Mouse (Mus musculus) cerebellum, postnatal 14 days (tissue): ENCODE data around the gene C2cd5.

Source experiments
- DNase-seq, 2 experiments: peaks; one replicate each; pipeline ENCODE4 v3.0.0; 2021; ENCODE audit warnings: mixed read lengths in 2 of 2

The C2cd5 gene

GRCm38 (mm10) chr6:143070736-143071135 lies 29.2 kb downstream of the C2cd5 start:
- no peak for DNase-seq

GRCm38 (mm10) chr6:143070019-143070418 lies 29.9 kb downstream of the C2cd5 start:
- no peak for DNase-seq

- no peak for DNase-seq
Measured at GRCm38 (mm10) chr6:143069606-143070005, 30.3 kb downstream of the C2cd5 start.

- no peak for DNase-seq
Measured at GRCm38 (mm10) chr6:143068181-143068915, 31.6 kb downstream of the C2cd5 start.

- DNase-seq: no peak
Measured at GRCm38 (mm10) chr6:143067654-143068053, 32.3 kb downstream of the C2cd5 start.

GRCm38 (mm10) chr6:143066859-143067258 lies 33.1 kb downstream of the C2cd5 start:
- no peak for DNase-seq

GRCm38 (mm10) chr6:143064047-143064446 lies 35.9 kb downstream of the C2cd5 start:
- no peak for DNase-seq

GRCm38 (mm10) chr6:143057601-143058000 lies 42.3 kb downstream of the C2cd5 start:
- no peak for DNase-seq

GRCm38 (mm10) chr6:143051566-143051965 lies 48.4 kb downstream of the C2cd5 start:
- no peak for DNase-seq

- peak in 1 of 2 experiments; percentile 7 for DNase-seq
Measured at GRCm38 (mm10) chr6:143049791-143050555, 50.0 kb downstream of the C2cd5 start.

- no peak for DNase-seq
Measured at GRCm38 (mm10) chr6:143049117-143049516, 50.8 kb downstream of the C2cd5 start.

GRCm38 (mm10) chr6:143047538-143048258 lies 52.2 kb downstream of the C2cd5 start:
- no peak for DNase-seq

GRCm38 (mm10) chr6:143041578-143041977 lies 58.4 kb downstream of the C2cd5 start:
- DNase-seq: no peak

GRCm38 (mm10) chr6:143035261-143035660 lies 64.7 kb downstream of the C2cd5 start:
- DNase-seq: no peak

GRCm38 (mm10) chr6:143034503-143034902 lies 65.4 kb downstream of the C2cd5 start:
- DNase-seq: no peak

GRCm38 (mm10) chr6:143030521-143030920 lies 69.4 kb downstream of the C2cd5 start:
- DNase-seq: no peak

- DNase-seq: no peak
Measured at GRCm38 (mm10) chr6:143027896-143028295, 72.0 kb downstream of the C2cd5 start.

GRCm38 (mm10) chr6:143027402-143027801 lies 72.5 kb downstream of the C2cd5 start:
- DNase-seq: no peak

GRCm38 (mm10) chr6:143023691-143024090 lies 76.2 kb downstream of the C2cd5 start:
- DNase-seq: no peak

- no peak for DNase-seq
Measured at GRCm38 (mm10) chr6:143021756-143022155, 78.2 kb downstream of the C2cd5 start.

- DNase-seq: peak; percentile 11 to 14
Measured at GRCm38 (mm10) chr6:143020647-143021046, 79.3 kb downstream of the C2cd5 start.

- DNase-seq: no peak
Measured at GRCm38 (mm10) chr6:143020146-143020545, 79.8 kb downstream of the C2cd5 start.

GRCm38 (mm10) chr6:143012513-143013215 lies 87.3 kb downstream of the C2cd5 start:
- no peak for DNase-seq
